Mouse (Mus musculus) R1 (cell line): ENCODE measurements at regions not wholly inside any gene's neighbourhood (a gene's known extent, or its start where the extent isn't known, plus 50 kb on each side); places are given as distances from the start of the nearest gene placed in this dataset.
"Not testable (repeated sequence)": the region's sequence is repeated elsewhere in the genome, so short reads cannot be mapped to it uniquely, and the experiment has no call there.

Source experiments
- DNase-seq: peaks from one replicate; pipeline ENCODE4 v3.0.0-alpha.2; 2018; ENCODE audit warnings: low read depth, low spot score

GRCm38 (mm10) chr10:46072550-46073470 is 495.2 kb downstream of the Hace1 start:
- no peak for DNase-seq

GRCm38 (mm10) chr10:46087766-46088165 is 510.1 kb downstream of the Hace1 start:
- no peak for DNase-seq

GRCm38 (mm10) chr10:46100837-46101236 is 523.2 kb downstream of the Hace1 start:
- no peak for DNase-seq

GRCm38 (mm10) chr10:46108810-46109209 is 531.2 kb downstream of the Hace1 start:
- no peak for DNase-seq

GRCm38 (mm10) chr10:46114631-46115130 is 537.1 kb downstream of the Hace1 start:
- DNase-seq, result no peak

GRCm38 (mm10) chr10:46122409-46122808 is 544.8 kb downstream of the Hace1 start:
- not testable (repeated sequence) for DNase-seq

- no peak for DNase-seq
Measured at GRCm38 (mm10) chr10:46123795-46124194, 546.2 kb downstream of the Hace1 start.

GRCm38 (mm10) chr10:46135120-46135748 is 557.6 kb downstream of the Hace1 start:
- DNase-seq, result no peak

- no peak for DNase-seq
Measured at GRCm38 (mm10) chr10:46174035-46174434, 596.4 kb downstream of the Hace1 start.

- DNase-seq, result no peak
Measured at GRCm38 (mm10) chr10:46185763-46186458, 608.3 kb downstream of the Hace1 start.

- no peak for DNase-seq
Measured at GRCm38 (mm10) chr10:46194143-46194542, 616.5 kb downstream of the Hace1 start.

- no peak for DNase-seq
Measured at GRCm38 (mm10) chr10:46226837-46227402, 649.3 kb downstream of the Hace1 start.

- no peak for DNase-seq
Measured at GRCm38 (mm10) chr10:46229608-46230007, 652.0 kb downstream of the Hace1 start.

GRCm38 (mm10) chr10:46235581-46235980 is 658.0 kb downstream of the Hace1 start:
- no peak for DNase-seq

- DNase-seq, result no peak
Measured at GRCm38 (mm10) chr10:46255575-46255974, 677.9 kb downstream of the Hace1 start.

GRCm38 (mm10) chr10:46269710-46270109 is 692.1 kb downstream of the Hace1 start:
- no peak for DNase-seq

GRCm38 (mm10) chr10:46273846-46274245 is 696.2 kb downstream of the Hace1 start:
- DNase-seq, result no peak

GRCm38 (mm10) chr10:46294290-46294689 is 716.7 kb downstream of the Hace1 start:
- no peak for DNase-seq

GRCm38 (mm10) chr10:46298352-46298751 is 720.7 kb downstream of the Hace1 start:
- no peak for DNase-seq

- DNase-seq, result no peak
Measured at GRCm38 (mm10) chr10:46299521-46299920, 721.9 kb downstream of the Hace1 start.

GRCm38 (mm10) chr10:46320328-46321038 is 742.9 kb downstream of the Hace1 start:
- no peak for DNase-seq
